Comparison of ENCODE assay signal across 16 mouse cellular contexts in genomic region chr8:90056331-90056730, GRCm38 (mm10).
"Had no signal": no experiment of that assay in that cellular context is flagged by ENCODE, and none has a peak within 500 bp of the region (broad histone marks: within the 10 kb centered on the region; RNA-seq: fewer than 3 reads in every experiment).

No protein-coding gene starts in this region.

- H3K4me3 ChIP-seq: lung, embryonic 15.5 days; megakaryocyte, embryonic 14.5 days; midbrain, embryonic 13.5 days; midbrain, embryonic 15.5 days; neural tube, embryonic 12.5 days; stomach, embryonic 15.5 days had no signal

- H3K36me3 ChIP-seq: lung, embryonic 15.5 days; midbrain, embryonic 13.5 days; midbrain, embryonic 15.5 days; neural tube, embryonic 12.5 days; stomach, embryonic 15.5 days had no signal

- H3K27me3 ChIP-seq: lung, embryonic 15.5 days; megakaryocyte, embryonic 14.5 days; midbrain, embryonic 13.5 days; midbrain, embryonic 15.5 days; neural tube, embryonic 12.5 days; stomach, embryonic 15.5 days had no signal

- H3K27ac ChIP-seq: lung, embryonic 15.5 days; macrophage; midbrain, embryonic 13.5 days; midbrain, embryonic 15.5 days; neural tube, embryonic 12.5 days; stomach, embryonic 15.5 days; stomach, postnatal 0 days had no signal

- H3K4me2 ChIP-seq: lung, embryonic 15.5 days; midbrain, embryonic 11.5 days; midbrain, embryonic 13.5 days; midbrain, embryonic 15.5 days; neural tube, embryonic 12.5 days; stomach, embryonic 15.5 days had no signal

- H3K4me1 ChIP-seq: lung, embryonic 15.5 days; megakaryocyte, embryonic 14.5 days; midbrain, embryonic 15.5 days; stomach, embryonic 15.5 days had no signal

- DNase-seq: lung, postnatal 14 days; lung, postnatal 36 days; right cerebral cortex, postnatal 14 days; thymus, adult 2 months; thymus, postnatal 25 days; thymus, postnatal 4 days had no signal

- H3K9ac ChIP-seq: lung, embryonic 15.5 days; midbrain, embryonic 13.5 days; midbrain, embryonic 15.5 days; neural tube, embryonic 12.5 days; stomach, embryonic 15.5 days had no signal

- H3K9me3 ChIP-seq: lung, embryonic 15.5 days; midbrain, embryonic 13.5 days; midbrain, embryonic 15.5 days; neural tube, embryonic 12.5 days; stomach, embryonic 15.5 days had no signal

- ATAC-seq: lung, postnatal 0 days; midbrain, embryonic 13.5 days; midbrain, embryonic 15.5 days had no signal
